Mouse (Mus musculus) thymus, postnatal 36 days (tissue): ENCODE measurements around the gene Aldh16a1.
A peak's percentile ranks its signal among the peaks of the same experiment; 100 is the strongest.
"Not testable (repeated sequence)": the region's sequence is repeated elsewhere in the genome, so short reads cannot be mapped to it uniquely, and the experiment has no call there.

ENCODE experiments used
- DNase-seq, 2 experiments: peaks; one replicate each; pipeline ENCODE4 v3.0.0; 2022; ENCODE audit warnings: mixed read lengths in 2 of 2

Aldh16a1 gene

DNA sequence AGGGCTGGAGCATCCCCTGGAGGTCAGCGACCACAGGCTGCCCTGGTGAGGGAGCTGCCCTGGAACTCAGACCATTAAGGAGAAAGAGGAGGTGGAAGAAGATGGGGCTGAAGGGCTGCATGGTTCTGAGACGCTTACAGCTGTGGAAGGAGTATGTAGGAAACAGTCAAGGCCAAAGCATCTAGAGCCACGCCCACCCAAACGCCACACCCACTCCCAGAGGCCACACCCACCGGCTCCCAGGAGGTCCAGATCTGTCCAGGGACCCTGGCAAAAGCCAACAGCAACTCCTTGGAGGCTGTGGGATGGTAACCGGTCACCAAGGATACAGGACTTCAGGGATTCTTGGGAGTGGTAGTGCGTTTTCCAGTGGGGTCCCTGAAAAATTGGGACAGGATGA lies 24.2 kb upstream of the Aldh16a1 start:
- no peak for DNase-seq

GRCm38 (mm10) chr7:45176356-45176755 lies 22.0 kb upstream of the Aldh16a1 start:
- no peak for DNase-seq

GRCm38 (mm10) chr7:45175929-45176328 lies 21.5 kb upstream of the Aldh16a1 start:
- no peak for DNase-seq

DNA sequence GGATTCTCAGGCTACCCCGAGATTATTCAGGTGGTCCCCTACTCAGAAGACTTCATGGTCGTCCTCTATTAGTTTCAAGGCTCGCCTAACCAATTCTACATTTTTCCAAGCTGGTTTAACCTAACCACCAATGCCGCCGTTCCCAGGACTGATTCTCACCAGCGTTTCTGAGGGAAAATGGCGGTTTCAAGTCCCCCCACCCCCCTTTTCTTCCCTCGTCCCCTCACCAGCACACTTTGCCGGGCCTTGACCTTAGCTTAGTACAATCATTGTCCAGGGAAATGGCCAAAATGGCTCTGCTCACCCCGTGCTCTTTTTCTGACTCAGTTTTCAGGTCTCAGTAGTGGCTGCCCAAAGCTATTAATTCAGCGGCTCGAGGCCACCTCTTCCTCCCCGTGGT lies 21.0 kb upstream of the Aldh16a1 start:
- DNase-seq = no peak

GRCm38 (mm10) chr7:45174567-45175280 lies 20.3 kb upstream of the Aldh16a1 start:
- no peak for DNase-seq

DNA sequence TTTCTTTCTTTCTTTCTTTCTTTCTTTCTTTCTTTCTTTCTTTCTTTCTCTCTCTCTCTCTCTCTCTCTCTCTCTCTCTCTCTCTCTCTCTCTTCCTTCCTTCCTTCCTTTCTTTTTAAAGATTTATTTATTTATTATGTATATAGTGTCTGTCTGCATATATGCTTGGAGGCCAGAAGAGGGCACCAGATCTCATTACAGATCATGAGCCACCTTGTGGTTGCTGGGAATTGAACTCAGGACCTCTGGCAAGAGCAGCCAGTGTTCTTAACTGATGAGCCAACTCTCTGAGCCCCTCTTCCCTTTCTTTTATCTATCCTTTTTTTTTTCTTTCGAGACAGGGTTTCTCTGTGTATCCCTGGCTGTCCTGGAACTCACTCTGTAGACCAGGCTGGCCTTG lies 19.4 kb upstream of the Aldh16a1 start:
- not testable (repeated sequence) for DNase-seq

- peak; percentile 38 to 55 for DNase-seq
These were observed 18.6 kb upstream of the Aldh16a1 start for GRCm38 (mm10) chr7:45172974-45173373.

- DNase-seq = peak; percentile 24 to 32
These were observed 15.1 kb upstream of the Aldh16a1 start for GRCm38 (mm10) chr7:45169495-45169894.

- DNase-seq = no peak
These were observed 14.3 kb upstream of the Aldh16a1 start for GRCm38 (mm10) chr7:45168656-45169055.

DNA sequence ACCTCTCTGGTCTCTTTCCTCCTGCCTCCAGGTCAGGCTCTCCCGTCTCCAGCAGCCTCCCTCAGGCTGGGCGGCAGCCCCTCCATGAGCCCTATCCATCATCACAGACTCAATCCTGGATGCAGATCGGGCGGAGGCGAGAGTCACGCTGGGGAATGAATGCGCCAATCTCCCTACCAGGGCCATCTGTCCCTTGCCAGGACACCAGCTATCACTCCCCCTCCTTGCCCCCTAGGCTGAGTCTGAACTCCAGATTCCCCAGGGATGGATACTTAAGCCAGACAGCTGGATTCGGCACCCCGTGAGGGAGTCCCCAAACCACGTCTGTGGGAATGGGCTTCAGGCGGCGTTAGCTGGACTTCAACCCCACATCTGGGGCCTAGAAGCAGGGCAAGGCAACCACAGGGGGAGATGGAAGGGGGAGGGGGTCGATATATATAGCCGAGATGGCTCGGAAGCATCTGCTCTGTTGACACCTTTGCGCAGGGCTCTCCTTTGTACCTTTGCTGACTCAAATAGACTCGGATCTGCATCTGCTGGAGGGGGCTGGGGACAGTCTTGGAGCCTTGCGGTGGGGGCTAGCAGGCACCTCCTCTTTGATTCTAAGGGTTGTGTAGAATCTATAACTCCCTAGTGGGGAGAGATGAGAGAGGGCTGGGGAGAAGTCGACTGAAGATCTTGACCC lies 13.5 kb upstream of the Aldh16a1 start:
- DNase-seq = no peak

DNA sequence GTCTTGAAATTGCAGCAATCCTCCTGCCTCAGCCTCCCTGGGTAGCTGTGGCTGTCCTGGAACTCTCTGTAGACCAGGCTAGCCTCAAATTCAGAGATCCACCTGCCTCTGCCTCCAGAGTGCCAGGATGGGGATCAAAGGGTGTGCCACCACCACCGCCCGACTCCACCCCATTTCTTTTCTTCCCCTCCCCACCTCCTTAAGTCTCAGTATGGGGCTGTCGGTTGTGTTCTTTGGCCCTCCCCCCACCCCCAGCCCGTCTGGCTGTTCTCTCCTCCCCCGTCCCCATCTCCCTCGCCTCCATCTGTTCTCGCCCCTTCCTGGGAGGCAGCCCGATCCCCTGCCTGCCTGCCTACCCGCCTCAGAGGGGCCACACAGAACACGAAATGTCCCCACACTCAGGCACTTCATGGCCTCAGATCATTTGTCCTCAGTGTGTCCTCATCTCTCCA lies 12.6 kb upstream of the Aldh16a1 start:
- DNase-seq = no peak

DNA sequence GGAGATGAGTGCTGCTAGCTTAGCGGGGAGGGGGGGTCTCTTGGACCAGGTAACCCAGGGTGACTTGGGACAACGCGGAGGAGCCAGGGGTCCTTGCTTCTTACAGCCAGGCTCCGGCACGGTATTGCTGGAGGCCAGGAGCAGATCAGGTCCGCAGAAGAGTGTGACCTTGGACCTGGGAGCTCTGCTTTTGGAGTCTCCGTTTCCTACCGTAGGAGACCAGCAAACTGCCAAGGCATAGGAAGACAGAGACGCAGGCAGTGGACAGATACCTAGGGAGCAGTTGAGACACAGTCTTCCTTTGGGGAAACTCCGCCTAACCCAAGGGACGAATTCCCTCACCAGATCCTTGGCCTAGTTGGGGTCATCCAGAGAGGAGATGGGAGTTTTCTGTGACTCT lies 11.3 kb upstream of the Aldh16a1 start:
- no peak for DNase-seq

GRCm38 (mm10) chr7:45164833-45165232 lies 10.4 kb upstream of the Aldh16a1 start:
- no peak for DNase-seq

- DNase-seq = peak; percentile 27 to 42
These were observed 9.5 kb upstream of the Aldh16a1 start, which contains the start of gene Slc17a7 for GRCm38 (mm10) chr7:45163735-45164490. Slc17a7 (plus strand) TSS chr7:45163949.

GRCm38 (mm10) chr7:45162996-45163615 lies 8.7 kb upstream of the Aldh16a1 start:
- no peak for DNase-seq

- no peak for DNase-seq
These were observed 8.2 kb upstream of the Aldh16a1 start for GRCm38 (mm10) chr7:45162551-45162950.

DNA sequence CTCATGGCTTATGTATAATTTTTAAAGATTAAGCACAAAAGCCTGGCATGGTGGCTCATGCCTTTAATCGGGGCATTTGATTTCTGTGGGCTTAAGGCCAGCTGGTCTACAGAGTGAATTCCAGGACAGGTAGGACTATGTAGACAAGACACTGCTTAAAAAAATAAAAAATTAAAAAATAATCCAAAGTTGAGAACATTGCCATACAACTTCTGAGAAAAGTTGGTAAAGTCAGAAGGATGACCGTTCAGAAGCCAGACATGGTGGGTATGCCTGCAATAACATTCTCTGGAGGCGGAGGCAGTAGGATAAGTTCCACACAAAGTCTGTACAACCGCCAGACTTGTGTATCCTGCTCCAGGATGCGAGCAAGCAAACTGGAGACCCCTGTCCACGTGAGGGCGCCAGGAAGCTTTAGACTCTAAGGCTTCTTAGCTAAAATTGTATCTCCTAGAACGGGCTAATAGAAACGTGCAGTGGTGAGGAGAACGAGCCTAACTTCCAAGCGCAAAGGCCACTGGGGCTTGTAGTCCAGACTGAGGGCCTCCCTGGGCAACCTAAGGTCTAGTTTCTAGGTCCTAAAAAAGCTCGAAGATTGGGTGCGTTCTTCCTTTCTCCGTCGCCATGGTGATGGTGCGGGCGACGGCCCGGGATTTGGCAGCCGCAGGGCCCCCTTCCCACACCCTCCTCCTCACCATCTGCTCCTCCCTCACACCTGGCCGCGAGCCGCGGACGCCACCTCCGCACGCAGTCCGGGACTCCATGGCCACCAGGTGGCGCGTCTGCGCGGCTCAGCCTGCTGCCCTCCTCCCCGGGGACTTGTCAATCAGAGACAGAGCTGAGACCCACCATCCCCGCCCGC lies 7.5 kb upstream of the Aldh16a1 start:
- peak; percentile 90 to 92 for DNase-seq

GRCm38 (mm10) chr7:45160866-45161265 lies 6.5 kb upstream of the Aldh16a1 start:
- DNase-seq = no peak

- DNase-seq = no peak
These were observed 6.0 kb upstream of the Aldh16a1 start for GRCm38 (mm10) chr7:45160316-45160800.

DNA sequence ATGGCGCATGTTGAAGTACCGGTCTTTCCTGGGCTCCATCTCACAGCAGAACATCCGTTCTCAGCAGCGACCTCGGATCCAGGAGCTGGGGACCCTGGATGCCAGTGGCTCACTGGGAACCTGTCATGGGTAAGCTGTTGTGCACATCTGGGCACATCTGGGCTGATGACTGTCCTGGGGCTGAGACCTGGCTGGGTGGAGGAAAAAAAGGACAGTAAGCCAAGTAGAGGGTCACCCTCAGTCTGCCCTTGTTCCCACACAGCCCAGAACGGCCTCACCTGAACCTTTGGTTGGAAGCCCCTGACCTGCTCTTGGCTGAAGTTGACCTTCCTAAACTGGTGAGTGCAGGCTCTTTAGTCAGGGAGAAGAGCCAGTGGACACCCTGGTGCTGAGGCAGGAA lies 4.6 kb upstream of the Aldh16a1 start:
- DNase-seq = no peak

- DNase-seq = no peak
These were observed 3.1 kb upstream of the Aldh16a1 start for GRCm38 (mm10) chr7:45157459-45157858.

- DNase-seq = no peak
These were observed 1.8 kb upstream of the Aldh16a1 start for GRCm38 (mm10) chr7:45156206-45156605.
